Mouse (Mus musculus) lung, embryonic 14.5 days (tissue): ENCODE measurements at regions not wholly inside any gene's neighbourhood (a gene's known extent, or its start where the extent isn't known, plus 50 kb on each side); places are given as distances from the start of the nearest gene placed in this dataset.

ENCODE experiments used
- ATAC-seq: fragments of 200-750 bp; cut with Nextera tagmentation; 2 replicates; pipeline ENCODE4 v1.8.0; 2017; ENCODE audit warnings: mild to moderate bottlenecking, moderate TSS enrichment, moderate library complexity; ENCODE audit not compliant: insufficient read depth
- DNase-seq: peaks from one replicate; pipeline ENCODE4 v3.0.0-alpha.2; 2015
- H3K27ac ChIP-seq: fragments of 300-500 bp; sonication (generic); 2 replicates; pipeline ENCODE4 v1.5.1; 2014; ENCODE audit warnings: low read depth, mild to moderate bottlenecking, moderate library complexity
- H3K27me3 ChIP-seq: fragments of 300-500 bp; sonication (generic); 2 replicates; pipeline ENCODE4 v1.6.1; 2014; ENCODE audit warnings: low read length, control low read depth; ENCODE audit not compliant: insufficient read depth
- H3K36me3 ChIP-seq: fragments of 300-500 bp; sonication (generic); 2 replicates; pipeline ENCODE4 v1.6.1; 2014; ENCODE audit warnings: control low read depth; ENCODE audit not compliant: insufficient read depth
- H3K4me1 ChIP-seq: fragments of 300-500 bp; sonication (generic); 2 replicates; pipeline ENCODE4 v1.6.1; 2014; ENCODE audit warnings: antibody characterized with exemption, control low read depth; ENCODE audit not compliant: insufficient read depth
- H3K4me2 ChIP-seq: fragments of 300-500 bp; sonication (generic); 2 replicates; pipeline ENCODE4 v1.6.1; 2014; ENCODE audit warnings: mild to moderate bottlenecking
- H3K4me3 ChIP-seq: fragments of 300-500 bp; sonication (generic); 2 replicates; pipeline ENCODE4 v1.5.1; 2014; ENCODE audit warnings: low read depth, low read length
- H3K9ac ChIP-seq: fragments of 300-500 bp; sonication (generic); 2 replicates; pipeline ENCODE4 v1.6.1; 2014
- H3K9me3 ChIP-seq: fragments of 300-500 bp; sonication (generic); 2 replicates; pipeline ENCODE4 v1.6.1; 2016; ENCODE audit warnings: low read depth, low read length, control low read depth
- CTCF ChIP-seq: IDR thresholded peaks from 2 replicates; pipeline ENCODE4 v1.5.1; 2016; ENCODE audit warnings: antibody characterized with exemption, low read depth
- WGBS: fragments of 180-500 bp; shearing (Covaris S2); extraction: QIAGEN DNeasy Blood & Tissue Kit; methylation state at CpG from one replicate; pipeline ENCODE4 v1.1.7; 2014; 5-methylcytosine and 5-hydroxymethylcytosine counted together

DNA sequence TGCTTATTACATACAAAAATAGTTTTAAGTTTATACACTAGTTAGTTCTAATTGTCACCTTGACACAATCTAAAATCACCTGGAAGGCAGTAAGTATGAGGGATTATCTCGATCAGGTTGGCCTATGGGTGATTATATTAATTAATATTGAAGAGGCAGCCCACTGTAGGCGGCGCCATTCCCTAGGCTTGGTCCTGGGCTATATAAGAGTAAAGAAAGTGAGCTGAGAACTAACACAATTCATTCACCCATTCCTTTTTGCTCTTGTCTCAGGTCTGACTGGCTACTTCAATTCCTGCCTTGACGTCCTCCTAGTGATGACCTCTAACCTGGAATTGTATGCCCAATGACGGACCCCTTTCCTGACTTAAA lies 163.6 kb upstream of the Tgfbr2 start:
- no peak for TF ChIP-seq CTCF
- DNase-seq (no peak), ATAC-seq (no peak)
- 90% methylated on average over 5 of the region's 5 CpGs for WGBS
- no peaks in the 10 kb centered on the region for H3K36me3 ChIP-seq
- no peak overlapping the region for H3K9ac ChIP-seq
- no peak overlapping the region for H3K27ac ChIP-seq
- H3K9me3 ChIP-seq: 0 out of 2 replicates have a peak, but pooled peaks cover 3% of the 10 kb centered on the region
- 0 out of 2 replicates have a peak, but pooled peaks cover 3% of the 10 kb centered on the region for H3K4me1 ChIP-seq
- no peak overlapping the region for H3K4me2 ChIP-seq
- no peaks in the 10 kb centered on the region for H3K27me3 ChIP-seq
- H3K4me3 ChIP-seq: no peak overlapping the region

DNA sequence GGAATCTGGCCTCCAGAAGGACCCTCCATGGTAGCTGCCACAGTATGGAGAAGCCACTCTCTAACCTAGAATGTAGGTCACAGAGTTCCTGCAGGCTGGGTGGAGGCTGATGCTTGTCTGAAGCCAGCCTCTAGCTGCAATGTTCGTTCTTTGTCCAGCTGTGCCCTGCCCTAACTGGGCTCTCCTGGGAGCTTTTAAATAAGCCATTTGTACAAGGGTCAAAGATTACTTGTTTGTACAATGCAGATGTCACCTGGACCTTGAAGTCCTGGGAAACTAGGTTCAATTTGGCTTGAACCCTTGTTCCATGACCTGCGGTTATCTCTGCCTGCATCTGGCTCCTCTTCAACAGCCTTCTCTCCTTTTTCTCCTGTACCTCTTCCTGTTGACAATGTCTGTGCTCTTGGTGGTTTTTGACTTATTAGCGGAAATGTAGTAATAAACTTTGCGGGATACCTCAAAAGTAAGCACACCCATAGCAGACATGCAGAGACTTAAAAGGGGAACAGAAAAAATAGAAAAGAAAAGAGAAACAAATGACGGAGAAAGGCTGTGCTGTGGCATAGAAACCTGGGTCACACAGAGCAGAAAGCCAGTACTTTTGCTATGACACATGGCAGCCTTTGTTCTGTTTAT lies 163.1 kb upstream of the Tgfbr2 start:
- Histone ChIP-seq H3K4me1 (0 out of 2 replicates have a peak, but pooled peaks cover 3% of the 10 kb centered on the region), H3K9me3 (0 out of 2 replicates have a peak, but pooled peaks cover 3% of the 10 kb centered on the region), H3K36me3 (no peaks in the 10 kb centered on the region), H3K4me2 (no peak overlapping the region), H3K4me3 (no peak overlapping the region), H3K27ac (no peak overlapping the region), H3K9ac (no peak overlapping the region), H3K27me3 (no peaks in the 10 kb centered on the region)
- ATAC-seq: no peak
- no peak for DNase-seq
- no peak for TF ChIP-seq CTCF
- 88% methylated on average over 5 of the region's 5 CpGs for WGBS

DNA sequence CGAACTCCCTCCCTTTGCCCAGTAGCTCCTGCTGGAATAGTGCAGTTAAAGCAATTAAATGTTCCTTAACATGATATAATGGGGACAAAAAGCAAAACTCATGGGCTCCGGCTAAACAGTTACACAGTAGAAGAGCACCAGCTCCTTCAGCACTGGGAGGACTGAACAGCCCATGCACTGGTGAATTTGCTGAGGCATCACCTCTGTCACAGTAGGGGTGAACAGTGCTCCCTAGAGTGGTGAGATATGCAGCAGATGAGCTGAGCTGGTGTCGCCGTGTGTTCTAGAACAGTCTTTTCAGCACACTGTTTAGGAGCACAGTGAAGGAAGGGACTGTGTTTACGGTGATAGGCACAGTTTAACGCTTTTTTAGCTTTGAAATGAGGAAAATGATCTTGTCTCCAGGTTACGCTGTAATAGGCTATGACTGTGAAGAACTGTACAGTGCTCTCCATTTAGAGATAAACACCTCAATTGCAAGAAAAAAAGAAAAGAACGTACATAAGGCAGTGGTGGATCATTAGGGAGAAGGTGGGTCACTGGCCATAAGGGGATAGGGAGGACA lies 162.4 kb upstream of the Tgfbr2 start:
- H3K27ac ChIP-seq: no peak overlapping the region
- ATAC-seq (no peak), DNase-seq (no peak)
- H3K4me1 ChIP-seq: 0 out of 2 replicates have a peak, but pooled peaks cover under 1% of the 10 kb centered on the region
- no peak for TF ChIP-seq CTCF
- no peaks in the 10 kb centered on the region for H3K36me3 ChIP-seq
- H3K4me3 ChIP-seq: no peak overlapping the region
- H3K4me2 ChIP-seq: no peak overlapping the region
- 0 out of 2 replicates have a peak, but pooled peaks cover 3% of the 10 kb centered on the region for H3K9me3 ChIP-seq
- WGBS: 89% methylated on average over 8 of the region's 8 CpGs
- no peaks in the 10 kb centered on the region for H3K27me3 ChIP-seq
- H3K9ac ChIP-seq: no peak overlapping the region

DNA sequence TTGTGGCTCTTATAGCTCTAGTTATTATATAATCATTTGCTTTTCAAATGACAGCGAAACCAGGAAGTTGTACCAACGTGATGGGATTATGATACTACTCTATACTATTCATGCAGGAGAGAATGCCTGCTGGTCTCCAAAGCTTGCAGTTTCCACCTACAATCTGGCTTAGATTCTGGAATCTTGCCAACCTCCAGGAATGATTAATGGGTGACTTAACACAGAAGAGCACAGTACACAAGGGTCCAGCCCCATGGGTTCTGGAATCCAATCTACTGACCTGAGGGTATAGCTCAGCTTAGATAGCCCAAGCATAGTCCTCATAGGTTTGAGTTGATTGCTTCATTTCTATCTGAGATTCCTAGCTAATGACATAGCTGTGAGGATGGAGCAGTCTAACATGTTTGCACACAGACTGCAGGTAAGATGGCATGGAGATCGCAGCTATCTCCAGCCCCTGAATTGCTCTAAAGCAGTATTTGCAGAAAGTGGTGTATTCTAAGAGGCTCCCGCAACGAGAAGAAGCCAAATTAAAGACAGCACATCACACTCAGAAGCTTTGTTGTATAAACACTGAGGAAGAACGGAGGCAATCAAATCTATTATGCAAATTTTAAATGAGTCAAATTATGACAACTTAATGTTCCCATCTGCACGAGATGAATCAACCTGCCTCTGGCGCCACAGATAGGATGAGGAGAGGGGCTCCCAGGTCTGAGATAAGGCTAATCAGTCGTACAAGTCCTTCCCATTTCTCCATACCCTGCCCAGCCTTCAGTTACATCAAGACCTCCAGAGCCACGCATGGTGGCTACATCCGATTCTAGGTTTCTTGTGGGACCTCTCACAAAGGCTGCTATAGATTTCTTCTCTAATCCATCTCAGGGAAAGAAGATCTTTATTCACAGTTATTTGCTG lies 160.7 kb upstream of the Tgfbr2 start:
- Histone ChIP-seq H3K9ac (no peak overlapping the region), H3K4me2 (no peak overlapping the region), H3K27me3 (no peaks in the 10 kb centered on the region), H3K4me1 (no peaks in the 10 kb centered on the region), H3K36me3 (no peaks in the 10 kb centered on the region), H3K4me3 (no peak overlapping the region), H3K27ac (no peak overlapping the region), H3K9me3 (0 out of 2 replicates have a peak, but pooled peaks cover 3% of the 10 kb centered on the region)
- ATAC-seq: no peak
- DNase-seq: no peak
- 81% methylated on average over 11 of the region's 11 CpGs for WGBS
- TF ChIP-seq CTCF: no peak

DNA sequence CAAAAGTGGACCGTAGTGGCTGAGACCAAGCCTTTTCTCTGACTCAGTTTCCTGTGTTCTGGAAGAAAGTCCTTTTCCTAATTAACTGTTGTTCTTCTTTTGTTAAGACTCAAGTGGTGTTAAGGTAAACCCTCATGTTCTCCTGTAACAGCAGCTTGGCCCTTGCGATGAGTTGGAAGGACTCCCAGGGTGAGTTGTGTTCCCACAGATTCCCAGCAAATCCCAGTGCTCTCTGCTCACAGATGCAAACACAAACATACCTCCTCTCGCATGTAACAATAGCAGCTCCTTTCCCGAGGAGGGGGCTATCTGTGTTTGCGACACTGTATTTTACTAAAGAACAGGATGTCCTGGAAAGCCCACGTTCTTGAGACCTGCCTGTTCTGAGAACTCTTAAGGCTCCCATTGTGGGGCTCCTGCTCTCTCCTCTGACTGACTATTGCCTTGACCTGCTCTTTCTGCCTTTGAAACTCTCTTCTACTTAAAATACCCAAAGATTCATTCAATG lies 158.8 kb upstream of the Tgfbr2 start:
- Histone ChIP-seq H3K4me1 (no peaks in the 10 kb centered on the region), H3K36me3 (no peaks in the 10 kb centered on the region), H3K9me3 (0 out of 2 replicates have a peak, but pooled peaks cover 3% of the 10 kb centered on the region), H3K4me3 (no peak overlapping the region), H3K27ac (no peak overlapping the region), H3K27me3 (no peaks in the 10 kb centered on the region), H3K9ac (no peak overlapping the region), H3K4me2 (no peak overlapping the region)
- DNase-seq (no peak), ATAC-seq (no peak)
- no peak for TF ChIP-seq CTCF
- WGBS: 52% methylated on average over 6 of the region's 6 CpGs

DNA sequence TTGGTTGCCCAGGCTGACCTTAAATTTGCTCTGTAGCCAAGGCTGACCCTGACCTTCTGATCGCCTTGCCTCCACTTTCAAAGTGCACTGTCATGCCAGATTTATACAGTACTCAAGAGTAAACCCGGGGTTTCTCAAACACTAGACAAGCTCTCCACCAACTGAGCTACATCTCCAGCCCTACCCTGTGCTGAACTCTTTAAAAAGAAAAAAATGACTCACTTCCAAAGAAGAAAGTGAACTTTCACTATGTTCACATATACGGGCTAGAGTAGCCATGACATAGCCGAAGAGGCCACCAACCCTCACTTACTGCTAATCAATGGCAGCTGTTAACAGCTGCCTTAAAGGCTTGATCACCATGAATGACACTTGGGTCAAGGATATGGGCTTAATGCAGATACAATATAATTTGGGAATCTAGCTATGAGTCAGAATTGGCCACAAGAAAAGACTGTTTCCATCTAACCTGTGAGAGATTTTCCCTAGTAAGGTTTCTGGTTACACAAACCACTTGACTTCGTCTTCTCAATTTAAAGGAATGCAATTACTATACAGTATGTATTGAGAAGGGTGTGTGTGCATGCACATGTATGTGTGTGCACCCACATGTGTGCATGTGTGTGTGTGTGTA lies 157.4 kb upstream of the Tgfbr2 start:
- no peaks in the 10 kb centered on the region for H3K4me1 ChIP-seq
- 78% methylated on average over 5 of the region's 5 CpGs for WGBS
- ATAC-seq: no peak
- no peak overlapping the region for H3K4me2 ChIP-seq
- no peak overlapping the region for H3K4me3 ChIP-seq
- no peak for TF ChIP-seq CTCF
- no peaks in the 10 kb centered on the region for H3K27me3 ChIP-seq
- no peaks in the 10 kb centered on the region for H3K9me3 ChIP-seq
- H3K9ac ChIP-seq: no peak overlapping the region
- DNase-seq: no peak
- H3K27ac ChIP-seq: no peak overlapping the region
- no peaks in the 10 kb centered on the region for H3K36me3 ChIP-seq
